Mouse (Mus musculus) kidney, embryonic 14.5 days (tissue): ENCODE data around the gene Nid2. TPM values are rescaled to one million over a fixed set of nuclear protein-coding genes. Genes with fewer than 3 reads are reported as not detected.

Experiments
- ATAC-seq: fragments of 200-750 bp; cut with Nextera tagmentation; 2 replicates; pipeline ENCODE4 v1.8.0; 2017; ENCODE audit warnings: moderate number of reproducible peaks, mild to moderate bottlenecking, moderate TSS enrichment, moderate library complexity; ENCODE audit not compliant: low FRiP score, low TSS enrichment
- H3K27ac ChIP-seq: fragments of 300-500 bp; sonication (generic); 2 replicates; pipeline ENCODE4 v1.5.1; 2014; ENCODE audit warnings: low read depth, mild to moderate bottlenecking, low read length, moderate library complexity, mixed read lengths
- H3K27me3 ChIP-seq: fragments of 300-500 bp; sonication (generic); 2 replicates; pipeline ENCODE4 v1.6.1; 2014; ENCODE audit warnings: mild to moderate bottlenecking, low read length; ENCODE audit not compliant: control insufficient read depth, insufficient read depth
- H3K36me3 ChIP-seq: fragments of 300-500 bp; sonication (generic); 2 replicates; pipeline ENCODE4 v1.6.1; 2014; ENCODE audit warnings: low read length, mixed read lengths; ENCODE audit not compliant: control insufficient read depth, insufficient read depth
- H3K4me1 ChIP-seq: fragments of 300-500 bp; sonication (generic); 2 replicates; pipeline ENCODE4 v1.6.1; 2014; ENCODE audit warnings: low read length, mixed read lengths; ENCODE audit not compliant: control insufficient read depth, insufficient read depth
- H3K4me2 ChIP-seq: fragments of 300-500 bp; sonication (generic); replicated peaks from 2 replicates; pipeline ENCODE4 v1.6.1; 2014; ENCODE audit warnings: low read depth, mild to moderate bottlenecking, low read length
- H3K4me3 ChIP-seq: fragments of 300-500 bp; sonication (generic); 2 replicates; pipeline ENCODE4 v1.5.1; 2014; ENCODE audit warnings: mild to moderate bottlenecking, low read length
- H3K9ac ChIP-seq: fragments of 300-500 bp; sonication (generic); 2 replicates; pipeline ENCODE4 v1.6.1; 2014; ENCODE audit warnings: low read depth, mild to moderate bottlenecking, low read length, moderate library complexity
- H3K9me3 ChIP-seq: fragments of 300-500 bp; sonication (generic); 2 replicates; pipeline ENCODE4 v1.6.1; 2016; ENCODE audit warnings: low read length; ENCODE audit not compliant: control insufficient read depth
- WGBS: fragments of 180-500 bp; shearing (Covaris S2); extraction: QIAGEN DNeasy Blood & Tissue Kit; methylation state at CpG from one replicate; pipeline ENCODE4 v1.1.7; 2014; 5-methylcytosine and 5-hydroxymethylcytosine counted together
- polyA plus RNA-seq: library from polyadenylated mRNA; unstranded; fragments of >200 nt; fragmentation: Nextera tagmentation; extraction: Ambion mirVana; gene quantifications from 2 replicates; pipeline ENCODE4 v1.2.1, GENCODE M21; 2014

Gene Nid2
- polyA plus RNA-seq, 1 experiment from 2014 or later, result 95.7 TPM

DNA sequence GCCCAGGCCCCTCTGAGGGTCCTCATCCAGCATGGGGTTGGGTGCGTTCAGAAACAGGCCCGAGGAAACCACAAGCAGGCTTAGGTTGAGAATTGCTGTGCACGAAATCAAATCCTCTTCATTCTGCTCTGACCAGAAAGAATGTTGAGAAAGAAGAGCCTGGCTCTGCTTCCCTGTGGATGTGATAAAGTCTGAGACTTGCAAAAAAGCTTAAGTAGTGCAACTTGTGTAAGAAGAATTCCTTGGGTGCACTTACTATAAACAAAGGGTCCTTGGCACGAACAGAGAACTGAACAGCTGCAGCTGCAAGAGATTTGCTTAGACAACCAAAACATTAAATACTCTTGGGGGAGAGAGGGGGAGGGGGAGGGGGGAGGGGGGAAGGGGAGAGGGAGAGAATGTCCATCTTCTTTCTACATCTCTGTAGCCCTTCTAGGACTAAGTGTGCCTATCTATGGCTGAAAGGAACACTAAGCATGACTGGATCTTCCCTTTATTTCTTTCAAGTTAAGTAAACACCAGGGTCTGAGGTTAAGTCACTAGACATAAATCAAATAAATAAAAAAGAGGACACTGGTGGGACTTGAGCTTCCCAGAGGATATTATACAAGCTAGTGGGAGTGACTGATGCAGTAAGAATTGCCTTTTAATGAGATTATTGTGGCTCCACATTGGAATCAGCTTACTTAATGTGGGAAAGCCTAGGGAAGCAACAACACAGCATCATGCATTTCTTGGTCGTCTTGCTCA is 12.8 kb upstream of the Nid2 start:
- H3K9me3 ChIP-seq, result no peaks in the 10 kb centered on the region
- H3K4me3 ChIP-seq, result no peak overlapping the region
- H3K4me2 ChIP-seq, result no peak overlapping the region
- no peaks in the 10 kb centered on the region for H3K36me3 ChIP-seq
- peak; percentile 89 for ATAC-seq
- WGBS, result 20% methylated on average over 5 of the region's 5 CpGs
- peaks cover 17% of the 10 kb centered on the region for H3K4me1 ChIP-seq
- no peak overlapping the region for H3K9ac ChIP-seq
- H3K27ac ChIP-seq, result peak overlapping the region; percentile 89
- H3K27me3 ChIP-seq, result no peaks in the 10 kb centered on the region; the same call in 1 of the 2 replicates

DNA sequence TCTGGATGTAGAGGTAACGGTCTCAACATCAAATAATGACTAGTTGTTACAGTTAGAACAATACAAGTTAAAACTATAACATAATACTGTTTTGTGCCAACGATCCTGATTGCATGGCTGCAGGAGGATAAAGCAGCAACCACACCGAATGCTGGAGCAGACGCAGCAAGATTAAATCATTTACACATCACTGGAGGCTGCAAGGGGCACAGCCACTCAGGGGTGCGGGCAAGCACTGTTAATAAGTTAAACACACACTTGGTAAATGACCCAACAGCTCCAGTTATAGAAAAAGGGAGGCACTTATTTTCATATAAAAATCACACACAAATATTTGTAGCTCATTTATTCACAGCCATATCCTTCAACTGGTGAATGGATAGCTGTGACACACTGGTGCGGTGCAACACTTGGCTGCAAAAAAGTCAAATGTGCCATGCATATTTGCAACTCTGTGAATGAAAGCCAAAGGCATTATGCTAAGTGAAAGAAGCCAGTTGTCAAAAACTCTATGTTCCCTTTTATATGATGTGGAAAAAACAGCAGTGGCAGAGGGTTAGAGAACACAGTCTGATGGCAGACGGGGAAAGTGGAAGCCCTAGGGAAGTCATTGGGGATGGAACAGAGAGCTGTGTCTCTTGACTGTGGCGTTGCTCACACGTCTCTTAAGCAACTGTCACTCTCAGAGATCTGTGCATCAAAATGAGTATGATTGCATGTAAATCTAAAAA is 11.5 kb upstream of the Nid2 start:
- H3K27ac ChIP-seq, result peak overlapping the region; percentile 12; the same call in 1 of the 2 replicates
- H3K9me3 ChIP-seq, result no peaks in the 10 kb centered on the region
- 63% methylated on average over 9 of the region's 9 CpGs for WGBS
- H3K36me3 ChIP-seq, result no peaks in the 10 kb centered on the region
- H3K27me3 ChIP-seq, result no peaks in the 10 kb centered on the region; the same call in 1 of the 2 replicates
- no peak overlapping the region for H3K9ac ChIP-seq
- peaks cover 17% of the 10 kb centered on the region for H3K4me1 ChIP-seq
- no peak overlapping the region for H3K4me2 ChIP-seq
- no peak for ATAC-seq
- H3K4me3 ChIP-seq, result no peak overlapping the region

DNA sequence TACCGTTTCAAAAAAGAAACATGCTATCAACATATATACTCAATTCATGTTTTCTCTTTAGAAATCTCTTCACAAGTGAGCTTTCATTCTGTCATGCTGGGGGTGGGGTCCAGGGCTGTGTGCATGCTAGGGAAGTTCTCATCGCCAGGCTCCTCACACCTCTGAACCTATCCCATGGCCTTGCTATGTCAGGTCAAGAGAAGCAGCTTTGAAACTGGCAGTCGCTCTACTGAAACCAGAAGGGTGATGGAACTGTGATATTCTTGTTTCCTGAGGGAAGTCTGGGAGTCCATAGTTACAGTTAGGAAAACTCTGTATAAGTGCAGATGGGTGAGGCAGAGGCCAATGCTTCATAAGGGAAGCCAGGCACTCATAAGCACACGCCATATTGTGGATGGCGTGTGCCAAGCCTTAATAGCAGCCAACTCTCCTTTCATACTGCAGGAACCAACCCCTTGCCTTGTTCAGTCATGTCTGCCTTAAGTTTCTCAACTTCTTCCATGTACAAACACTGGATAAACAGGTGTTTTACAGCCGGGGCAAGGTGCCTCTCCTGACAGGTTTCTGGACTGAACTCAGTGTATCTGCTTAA is 10.8 kb upstream of the Nid2 start:
- H3K4me3 ChIP-seq, result no peak overlapping the region
- H3K27me3 ChIP-seq, result no peaks in the 10 kb centered on the region; the same call in 1 of the 2 replicates
- no peak overlapping the region for H3K4me2 ChIP-seq
- no peak for ATAC-seq
- H3K9ac ChIP-seq, result no peak overlapping the region
- peaks cover 23% of the 10 kb centered on the region for H3K4me1 ChIP-seq
- 87% methylated on average over 6 of the region's 6 CpGs for WGBS
- no peaks in the 10 kb centered on the region for H3K36me3 ChIP-seq
- H3K27ac ChIP-seq, result peak overlapping the region; percentile 12; the same call in 1 of the 2 replicates
- H3K9me3 ChIP-seq, result no peaks in the 10 kb centered on the region

DNA sequence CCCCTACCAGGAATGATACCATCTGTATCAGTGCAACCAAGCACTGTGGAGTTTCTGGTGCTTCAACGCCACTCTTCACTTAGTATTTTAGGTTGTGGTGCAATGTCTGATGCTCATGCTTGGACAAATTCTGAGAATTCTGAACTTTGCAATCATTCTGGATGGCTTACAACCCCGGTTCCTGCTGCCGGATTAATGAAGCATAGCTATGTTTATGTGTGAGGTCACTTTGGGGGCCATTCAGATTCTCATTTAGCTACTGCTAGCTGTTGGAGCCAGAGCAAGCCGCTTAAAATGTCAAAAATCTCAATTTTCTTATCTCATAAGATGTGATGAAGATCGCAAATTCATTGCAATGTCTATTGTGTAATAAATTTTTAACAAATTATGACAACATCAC is 6.2 kb upstream of the Nid2 start:
- no peak overlapping the region for H3K27ac ChIP-seq
- no peaks in the 10 kb centered on the region; the same call in 1 of the 2 replicates for H3K27me3 ChIP-seq
- no peak overlapping the region for H3K4me3 ChIP-seq
- no peak overlapping the region for H3K4me2 ChIP-seq
- peaks cover 27% of the 10 kb centered on the region for H3K4me1 ChIP-seq
- ATAC-seq, result no peak
- WGBS, result 39% methylated on average over 5 of the region's 5 CpGs
- H3K9me3 ChIP-seq, result no peaks in the 10 kb centered on the region
- H3K9ac ChIP-seq, result no peak overlapping the region
- H3K36me3 ChIP-seq, result no peaks in the 10 kb centered on the region

DNA sequence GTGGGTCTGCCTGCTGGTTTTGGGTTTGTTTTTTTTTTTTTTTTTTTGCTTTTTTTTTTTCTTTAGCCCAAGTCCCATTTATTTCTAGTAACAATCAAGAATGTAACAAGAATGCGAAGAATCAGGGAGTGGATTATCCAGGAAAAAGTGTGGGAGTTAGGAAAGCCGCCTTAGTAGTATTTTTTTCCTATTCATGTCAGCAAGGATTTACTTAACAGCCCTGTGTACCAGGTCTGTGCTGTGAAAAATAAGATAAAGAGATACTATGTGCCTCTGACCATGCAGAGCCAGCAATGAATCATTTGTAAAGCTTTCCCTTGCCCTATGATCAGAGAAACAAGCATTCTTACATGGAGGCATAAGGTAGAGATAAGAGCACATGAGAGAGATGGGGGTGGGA is 4.8 kb upstream of the Nid2 start:
- H3K9me3 ChIP-seq, result no peaks in the 10 kb centered on the region
- H3K4me3 ChIP-seq, result no peak overlapping the region
- ATAC-seq, result no peak
- H3K9ac ChIP-seq, result no peak overlapping the region
- H3K27ac ChIP-seq, result no peak overlapping the region
- 67% methylated on average over 2 of the region's 2 CpGs for WGBS
- H3K4me1 ChIP-seq, result peaks cover 33% of the 10 kb centered on the region
- H3K36me3 ChIP-seq, result no peaks in the 10 kb centered on the region
- no peaks in the 10 kb centered on the region; the same call in 1 of the 2 replicates for H3K27me3 ChIP-seq
- H3K4me2 ChIP-seq, result no peak overlapping the region

DNA sequence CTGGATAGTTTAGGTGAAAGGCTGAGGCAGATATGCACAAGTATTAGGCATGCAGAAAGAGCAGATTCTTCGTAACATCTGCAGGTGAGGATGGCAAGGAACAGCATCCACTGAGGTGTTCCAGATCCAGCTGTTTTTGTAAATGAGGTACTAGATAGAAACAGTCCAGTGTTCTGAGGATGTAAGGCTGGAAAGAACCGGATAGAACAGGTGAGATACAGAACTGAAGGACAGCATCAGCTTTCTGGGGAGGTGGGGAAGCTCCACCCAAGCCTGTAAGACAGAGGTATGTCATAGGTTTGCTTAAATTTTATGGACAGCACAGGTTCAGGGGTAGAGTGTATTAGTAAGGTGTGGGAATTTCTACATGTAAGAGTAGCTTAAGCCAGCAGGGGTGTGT is 4.3 kb upstream of the Nid2 start:
- no peak for ATAC-seq
- Histone ChIP-seq H3K9ac (no peak overlapping the region), H3K4me2 (no peak overlapping the region), H3K27me3 (no peaks in the 10 kb centered on the region), H3K36me3 (no peaks in the 10 kb centered on the region), H3K4me1 (peaks cover 33% of the 10 kb centered on the region), H3K9me3 (no peaks in the 10 kb centered on the region), H3K4me3 (no peak overlapping the region), H3K27ac (no peak overlapping the region)
- 88% methylated on average over 2 of the region's 2 CpGs for WGBS

DNA sequence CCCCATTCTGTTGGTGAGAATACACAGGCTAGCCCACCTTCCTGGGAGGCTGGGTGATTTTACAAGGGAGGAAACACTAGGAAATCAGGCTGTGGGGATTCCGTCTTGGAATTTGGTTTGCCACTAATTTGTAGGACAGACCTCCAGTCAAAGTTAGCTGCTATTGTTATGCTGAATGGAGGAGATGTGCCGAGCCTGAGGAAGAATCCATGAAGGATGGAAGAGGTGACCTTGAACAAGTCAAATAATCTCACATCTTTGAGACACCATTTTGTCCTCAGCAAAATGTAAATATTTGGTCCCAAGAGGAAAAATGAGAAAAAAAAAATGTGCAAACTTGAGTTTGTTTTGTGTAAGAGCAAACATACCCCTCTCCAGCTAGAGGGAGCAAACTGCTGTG is 1.3 kb upstream of the Nid2 start:
- ATAC-seq, result no peak
- Histone ChIP-seq H3K4me2 (no peak overlapping the region), H3K27ac (peak overlapping the region; percentile 70; the same call in 1 of the 2 replicates), H3K27me3 (0 out of 2 replicates have a peak, but pooled peaks cover 2% of the 10 kb centered on the region), H3K9ac (no peak overlapping the region), H3K4me1 (peaks cover 33% of the 10 kb centered on the region), H3K9me3 (no peaks in the 10 kb centered on the region), H3K36me3 (no peaks in the 10 kb centered on the region), H3K4me3 (no peak overlapping the region)
- WGBS, result 57% methylated on average over 2 of the region's 2 CpGs

DNA sequence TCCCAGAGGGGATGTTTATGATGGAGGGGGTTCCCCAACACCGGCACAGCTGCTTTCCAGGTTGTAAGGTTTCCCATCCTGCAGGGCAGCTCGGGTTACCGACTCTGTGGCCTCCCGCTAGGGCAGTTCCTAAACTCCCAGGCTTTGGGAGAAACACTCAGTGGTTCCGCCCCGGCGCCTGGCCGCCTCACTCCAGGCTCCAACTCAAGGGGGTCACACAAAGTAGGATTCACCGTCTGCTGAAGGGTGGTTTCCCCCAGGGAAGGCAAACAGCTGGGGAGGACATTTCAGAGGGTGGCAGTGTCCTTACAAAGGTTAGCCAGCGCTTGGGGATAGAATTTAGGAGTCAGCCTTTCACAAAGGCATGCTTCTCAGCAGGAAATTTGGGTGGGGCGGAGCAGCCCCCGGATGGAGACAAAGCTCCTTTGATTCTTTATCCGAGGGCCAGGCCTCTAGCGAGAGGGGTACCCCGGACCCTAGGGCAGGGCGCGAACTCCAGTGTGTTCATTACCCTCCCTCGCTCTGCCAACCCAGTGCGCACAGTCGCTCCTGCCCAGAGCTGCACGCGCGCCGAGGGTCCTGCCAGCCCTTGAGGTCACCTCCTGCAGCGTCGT is 547 bp upstream of the Nid2 start:
- peak; percentile 65 for ATAC-seq
- 1% methylated on average over 26 of the region's 26 CpGs for WGBS
- H3K27ac ChIP-seq, result peak overlapping the region; percentile 70

More for the DNA sequence above, 547 bp upstream of the Nid2 start:
- H3K27me3 ChIP-seq, result 0 out of 2 replicates have a peak, but pooled peaks cover 2% of the 10 kb centered on the region
- peak overlapping the region; percentile 59 for H3K4me3 ChIP-seq
- no peaks in the 10 kb centered on the region for H3K9me3 ChIP-seq
- peaks cover 26% of the 10 kb centered on the region for H3K4me1 ChIP-seq
- H3K36me3 ChIP-seq, result no peaks in the 10 kb centered on the region
- peak overlapping the region; percentile 69 for H3K4me2 ChIP-seq
- peak overlapping the region; percentile 63 for H3K9ac ChIP-seq
